Mouse (Mus musculus) ES-E14 (cell line): ENCODE measurements at regions not wholly inside any gene's neighbourhood (a gene's known extent, or its start where the extent isn't known, plus 50 kb on each side); places are given as distances from the start of the nearest gene placed in this dataset.

Source experiments
- DNase-seq: peaks from one replicate; pipeline ENCODE4 v3.0.0-alpha.2; 2013; ENCODE audit warnings: low read depth, low spot score
- H3K27ac ChIP-seq: 2 replicates; pipeline ENCODE4 v1.5.1; 2012; ENCODE audit warnings: low read depth, mild to moderate bottlenecking, low read length, moderate library complexity, mixed read lengths; ENCODE audit not compliant: poor library complexity, insufficient read depth, severe bottlenecking
- H3K36me3 ChIP-seq: 2 replicates; pipeline ENCODE4 v1.6.1; 2012; ENCODE audit warnings: mild to moderate bottlenecking, low read length, moderate library complexity, mixed read lengths; ENCODE audit not compliant: control insufficient read depth, poor library complexity, insufficient read depth, severe bottlenecking
- H3K4me1 ChIP-seq, 2 experiments: fragments of 150-350 bp in 1 of 2; sonication (generic) in 1 of 2; 2 replicates each; pipeline ENCODE4 v1.6.1; 2012; ENCODE audit warnings: low read length in 2 of 2, mild to moderate bottlenecking in 1 of 2, mixed read lengths in 1 of 2; ENCODE audit not compliant: control insufficient read depth in 2 of 2, insufficient read depth in 2 of 2, poor library complexity in 1 of 2
- H3K4me3 ChIP-seq, 2 experiments: fragments of 150-350 bp in 1 of 2; sonication (generic) in 1 of 2; 2 replicates each; pipeline ENCODE4 v1.5.1; 2012; ENCODE audit warnings: low read length in 2 of 2, low read depth in 1 of 2, mild to moderate bottlenecking in 1 of 2, mixed read lengths in 1 of 2; ENCODE audit not compliant: insufficient read depth in 1 of 2, poor library complexity in 1 of 2, severe bottlenecking in 1 of 2
- H3K9ac ChIP-seq: 2 replicates; pipeline ENCODE4 v1.6.1; 2012; ENCODE audit warnings: low read depth, mild to moderate bottlenecking, low read length, mixed read lengths; ENCODE audit not compliant: poor library complexity, insufficient read depth, severe bottlenecking
- H3K9me3 ChIP-seq: fragments of 150-350 bp; sonication (generic); 2 replicates; pipeline ENCODE4 v1.6.1; 2012; ENCODE audit warnings: low read depth, mild to moderate bottlenecking, low read length; ENCODE audit not compliant: control insufficient read depth, insufficient read depth
- CHD2 ChIP-seq: IDR thresholded peaks from 2 replicates; pipeline ENCODE4 v1.6.1; 2014; ENCODE audit warnings: mild to moderate bottlenecking, low read depth, low read length, inconsistent platforms
- HCFC1 ChIP-seq: IDR thresholded peaks from 2 replicates; pipeline ENCODE4 v1.6.1; 2012; ENCODE audit warnings: low read length, inconsistent platforms, borderline replicate concordance; ENCODE audit not compliant: insufficient read depth
- MAFK ChIP-seq: IDR thresholded peaks from 2 replicates; pipeline ENCODE4 v1.6.1; 2014; ENCODE audit warnings: mild to moderate bottlenecking, low read depth, low read length, inconsistent platforms; ENCODE audit not compliant: insufficient read depth
- ZC3H11A ChIP-seq: IDR thresholded peaks from 2 replicates; pipeline ENCODE4 v1.6.1; 2012; ENCODE audit warnings: low read depth, mild to moderate bottlenecking, inconsistent platforms, low read length, borderline replicate concordance
- ZNF384 ChIP-seq: IDR thresholded peaks from 2 replicates; pipeline ENCODE4 v1.6.1; 2012; ENCODE audit warnings: low read depth, low read length, inconsistent platforms
- in situ Hi-C, 2 experiments: fragments of 600-800 bp; cut with MboI; formaldehyde crosslinking; loops; one replicate each; pipeline ENCODE4 v1.15.1; 2025; ENCODE audit warnings: low sequenced_read_pairs in 2 of 2, inconsistent platforms in 1 of 2; ENCODE audit not compliant: unreplicated experiment in 2 of 2

DNA sequence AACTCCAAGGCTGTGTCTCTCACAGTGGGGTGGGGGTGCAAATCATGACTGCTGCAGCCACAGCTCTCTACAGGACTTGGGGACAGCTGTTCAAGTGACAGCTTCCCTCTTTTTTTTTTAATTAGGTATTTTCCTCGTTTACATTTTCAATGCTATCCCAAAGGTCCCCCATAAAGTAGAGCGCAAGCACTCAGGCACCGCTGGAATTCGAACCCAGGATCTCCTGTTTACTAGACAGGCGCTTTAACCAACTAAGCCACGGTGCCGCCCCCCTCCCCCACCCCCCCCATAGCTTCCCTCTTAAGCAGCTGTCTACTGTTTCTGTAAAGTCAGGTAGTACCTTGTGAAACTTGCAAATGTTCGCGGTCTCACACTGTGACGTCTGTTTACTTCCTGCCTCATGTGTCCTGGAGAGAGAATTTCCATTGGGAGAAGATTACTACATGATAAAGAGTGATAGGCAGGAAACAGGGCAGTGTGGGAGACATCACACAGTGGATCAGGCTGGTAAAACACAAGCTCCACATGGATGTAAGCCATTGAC is 324.7 kb downstream of the 1700129C05Rik start:
- no peaks in the 10 kb centered on the region for H3K9me3 ChIP-seq
- in situ Hi-C loops, result no loop called here
- no peak overlapping the region for H3K4me3 ChIP-seq
- H3K36me3 ChIP-seq, result no peaks in the 10 kb centered on the region
- no peak for TF ChIP-seq HCFC1
- no peak for TF ChIP-seq CHD2
- TF ChIP-seq MAFK, result no peak
- TF ChIP-seq ZC3H11A, result no peak
- TF ChIP-seq ZNF384, result no peak
- no peak overlapping the region for H3K27ac ChIP-seq
- no peak for DNase-seq
- H3K9ac ChIP-seq, result no peak overlapping the region
- H3K4me1 ChIP-seq, result no peaks in the 10 kb centered on the region

DNA sequence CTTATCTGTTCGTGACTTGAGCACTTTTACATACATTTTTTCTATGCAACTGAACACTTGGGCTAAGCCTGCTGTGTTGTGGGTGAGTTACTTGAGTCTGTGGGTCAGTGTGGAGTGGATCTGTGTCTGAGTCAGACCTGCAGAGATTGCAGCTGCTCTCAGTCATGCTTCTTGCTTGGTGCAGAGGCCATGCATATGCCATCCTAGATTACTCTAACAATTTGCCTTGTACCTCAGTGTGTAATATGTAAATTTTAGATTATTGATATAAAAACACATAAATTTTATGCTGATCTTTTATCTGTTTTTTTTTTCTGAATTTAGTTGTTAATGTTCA is 326.2 kb downstream of the 1700129C05Rik start:
- no peak for DNase-seq
- Histone ChIP-seq H3K4me3 (no peak overlapping the region), H3K9me3 (no peaks in the 10 kb centered on the region), H3K4me1 (0 out of 4 replicates have a peak, but pooled peaks cover 0 to 2% of the 10 kb centered on the region in 2 experiments), H3K27ac (no peak overlapping the region), H3K9ac (no peak overlapping the region), H3K36me3 (no peaks in the 10 kb centered on the region)
- TF ChIP-seq CHD2 (no peak), ZNF384 (no peak), HCFC1 (no peak), MAFK (no peak), ZC3H11A (no peak)
- in situ Hi-C loops, result no loop called here

DNA sequence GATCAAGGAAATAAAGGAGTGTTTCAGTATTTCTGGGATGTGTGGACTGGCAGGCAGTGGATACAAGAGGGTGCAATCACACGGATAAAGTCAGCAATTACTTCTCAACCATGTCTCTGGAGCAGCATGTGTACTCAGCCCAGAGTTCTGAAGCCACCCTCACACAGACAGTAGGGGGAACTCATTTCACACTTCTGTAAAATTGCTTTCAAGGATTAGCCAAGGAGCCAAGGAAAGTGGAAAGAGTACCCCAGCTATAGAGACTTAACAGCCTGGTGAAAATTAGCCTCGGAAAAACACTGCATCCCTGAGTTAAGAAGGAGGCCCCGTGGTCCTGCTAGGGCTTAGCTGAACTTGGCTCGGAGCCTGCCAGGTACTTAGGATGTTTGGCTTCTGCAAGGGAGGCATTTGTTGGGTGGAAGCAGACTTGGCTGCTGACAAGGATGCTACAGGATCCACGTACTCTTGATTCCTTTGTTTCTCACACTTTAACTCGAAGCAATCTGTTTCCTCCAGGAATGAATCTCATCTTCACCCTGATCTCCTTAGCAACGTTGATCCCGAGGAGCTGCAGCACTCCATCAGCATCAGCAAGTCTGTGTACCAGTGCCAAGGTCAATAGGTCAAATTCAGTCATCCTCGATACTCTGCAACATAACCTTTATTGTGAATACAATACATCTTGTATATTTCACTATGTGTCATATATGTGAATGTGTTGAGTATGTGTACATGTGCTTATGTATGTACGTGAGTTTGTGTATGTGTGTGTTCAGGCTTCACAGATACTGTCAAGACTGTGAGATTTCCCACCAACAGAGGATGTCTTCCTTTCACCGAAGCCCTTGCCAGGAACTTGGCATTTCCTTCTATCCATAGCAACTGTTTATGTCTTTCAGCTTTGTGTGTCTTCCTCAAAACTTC is 326.8 kb downstream of the 1700129C05Rik start:
- no peak for TF ChIP-seq ZC3H11A
- no peak for TF ChIP-seq HCFC1
- TF ChIP-seq MAFK, result no peak
- TF ChIP-seq ZNF384, result no peak
- no peak for TF ChIP-seq CHD2
- H3K4me3 ChIP-seq, result no peak overlapping the region
- DNase-seq, result no peak
- no peak overlapping the region for H3K9ac ChIP-seq
- 0 out of 4 replicates have a peak, but pooled peaks cover 0 to 2% of the 10 kb centered on the region in 2 experiments for H3K4me1 ChIP-seq
- H3K36me3 ChIP-seq, result no peaks in the 10 kb centered on the region
- H3K9me3 ChIP-seq, result no peaks in the 10 kb centered on the region
- no peak overlapping the region for H3K27ac ChIP-seq
- in situ Hi-C loops, result no loop called here

DNA sequence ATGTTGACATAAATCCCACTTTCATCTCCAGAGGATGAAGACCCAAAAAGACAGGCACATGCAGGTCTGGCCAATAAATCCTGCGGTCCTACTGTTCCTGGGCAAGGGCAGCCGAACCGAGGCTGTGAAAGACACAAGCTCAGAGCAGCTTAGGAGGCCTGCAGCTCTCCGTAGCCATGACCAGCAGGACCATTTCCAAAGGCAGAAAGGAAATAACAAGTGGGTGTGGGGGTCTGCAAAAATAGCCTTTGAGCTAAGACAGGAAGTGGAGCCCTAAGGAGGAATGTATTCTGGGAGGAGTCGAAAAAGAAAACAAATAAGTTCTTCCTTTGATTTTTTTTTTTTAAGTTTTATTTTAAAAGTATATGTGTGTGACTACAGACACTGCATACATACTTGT is 330.1 kb downstream of the 1700129C05Rik start:
- Histone ChIP-seq H3K4me1 (0 out of 4 replicates have a peak, but pooled peaks cover 0 to 2% of the 10 kb centered on the region in 2 experiments), H3K9me3 (no peaks in the 10 kb centered on the region), H3K4me3 (no peak overlapping the region), H3K27ac (no peak overlapping the region), H3K36me3 (no peaks in the 10 kb centered on the region), H3K9ac (no peak overlapping the region)
- in situ Hi-C loops, result no loop called here
- TF ChIP-seq HCFC1 (no peak), ZC3H11A (no peak), CHD2 (no peak), ZNF384 (no peak)
- DNase-seq, result no peak
